Mouse (Mus musculus): ENCODE results near the gene Cyp3a11. TPM values are rescaled to one million over a fixed set of nuclear protein-coding genes. Genes with fewer than 3 reads are reported as not detected.
"Not testable (repeated sequence)": the region's sequence is repeated elsewhere in the genome, so short reads cannot be mapped to it uniquely, and the experiment has no call there.

Cyp3a11 gene
- total RNA-seq (2021) = not detected

GRCm38 (mm10) chr5:145879688-145880087, at the start of gene Cyp3a11:
Cyp3a11 (minus strand) TSS chr5:145879964.
- no peak for DNase-seq
- intact Hi-C loops (cut with DNase I) = no loop called here

GRCm38 (mm10) chr5:145912912-145913311, 33.1 kb upstream of the Cyp3a11 start:
- DNase-seq = no peak
- intact Hi-C loops (cut with DNase I) = no loop called here

GRCm38 (mm10) chr5:145911781-145912180, 32.0 kb upstream of the Cyp3a11 start:
- intact Hi-C loops (cut with DNase I) = no loop called here
- no peak for DNase-seq

GRCm38 (mm10) chr5:145906937-145907336, 27.2 kb upstream of the Cyp3a11 start:
- intact Hi-C loops (cut with DNase I); DNase-seq: not testable (repeated sequence)

GRCm38 (mm10) chr5:145904535-145904934, 24.8 kb upstream of the Cyp3a11 start:
- intact Hi-C loops (cut with DNase I) = no loop called here

GRCm38 (mm10) chr5:145903349-145903748, 23.6 kb upstream of the Cyp3a11 start:
- DNase-seq = no peak
- intact Hi-C loops (cut with DNase I) = no loop called here

More at GRCm38 (mm10) chr5:145904535-145904934, 24.8 kb upstream of the Cyp3a11 start:
- DNase-seq = no peak

- intact Hi-C loops (cut with DNase I) = no loop called here
- no peak for DNase-seq
Observed at GRCm38 (mm10) chr5:145900436-145900990, 20.7 kb upstream of the Cyp3a11 start.

- intact Hi-C loops (cut with DNase I) = no loop called here
Observed at GRCm38 (mm10) chr5:145897271-145897670, 17.5 kb upstream of the Cyp3a11 start.

GRCm38 (mm10) chr5:145881207-145881606, 1.4 kb upstream of the Cyp3a11 start:
- no peak for DNase-seq
- intact Hi-C loops (cut with DNase I) = no loop called here

More at GRCm38 (mm10) chr5:145897271-145897670, 17.5 kb upstream of the Cyp3a11 start:
- DNase-seq = no peak

GRCm38 (mm10) chr5:145867433-145867832, 12.3 kb downstream of the Cyp3a11 start:
- intact Hi-C loops (cut with DNase I); DNase-seq: not testable (repeated sequence)

- DNase-seq; intact Hi-C loops (cut with DNase I): not testable (repeated sequence)
Observed at GRCm38 (mm10) chr5:145805796-145806195, 74.0 kb downstream of the Cyp3a11 start, which contains the start of gene Cyp3a44. Cyp3a44 (minus strand) TSS chr5:145805874.

Other genes starting within 250 kb of the Cyp3a11 start
- gene Cyp3a41a, start 159.8 kb downstream of the Cyp3a11 start, total RNA-seq (2021) = not detected
- not detected for gene Cyp3a44, start 74.1 kb downstream of the Cyp3a11 start, total RNA-seq (2021)
- not detected for gene Cyp3a25, start 129.7 kb upstream of the Cyp3a11 start, total RNA-seq (2021)
- not detected for gene Cyp3a59, start 199.3 kb upstream of the Cyp3a11 start, total RNA-seq (2021)